Mouse (Mus musculus) liver, adult (tissue): ENCODE data around the gene Asf1a.
"Not testable (repeated sequence)": the region's sequence is repeated elsewhere in the genome, so short reads cannot be mapped to it uniquely, and the experiment has no call there.

ENCODE experiments used
- GATA4 ChIP-seq: IDR thresholded peaks from 2 replicates; pipeline ENCODE4 v1.6.1; 2014; ENCODE audit warnings: mild to moderate bottlenecking, low read length; ENCODE audit not compliant: insufficient replicate concordance

Gene Asf1a

DNA sequence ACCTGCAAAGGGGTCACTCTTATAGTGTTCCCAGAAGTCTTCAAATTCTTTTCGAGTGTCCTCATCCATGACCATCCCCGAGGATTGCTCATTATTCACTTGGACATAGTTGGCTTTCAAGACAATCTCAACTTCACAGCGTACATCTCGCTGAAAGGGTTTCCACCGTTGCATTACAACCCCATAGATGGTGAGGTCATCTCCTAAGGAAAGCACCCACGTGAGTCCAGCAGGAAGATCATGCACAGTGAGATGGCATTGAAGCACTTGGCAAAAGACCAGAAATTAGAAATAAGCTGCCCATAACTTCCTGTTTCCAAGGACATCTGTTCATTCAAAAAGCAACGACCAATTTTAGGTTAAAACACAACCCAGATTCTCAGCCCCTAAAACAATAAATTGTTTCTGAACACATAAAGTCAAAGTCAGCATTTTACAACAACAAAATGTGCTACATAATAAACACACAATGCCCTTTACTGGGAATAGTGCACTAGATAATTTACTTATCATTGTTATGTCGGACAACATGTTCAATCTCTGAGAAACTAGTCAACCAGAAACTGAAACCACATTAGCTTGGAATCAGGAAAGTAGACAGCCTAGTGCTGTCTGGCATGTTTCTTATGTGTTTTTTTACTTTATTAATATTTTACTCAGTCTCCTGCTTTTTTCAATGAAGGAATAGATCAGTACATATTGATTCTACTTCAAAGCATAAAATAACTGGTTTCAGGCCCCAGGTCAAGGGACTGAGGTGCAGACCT lies 19.5 kb downstream of the Asf1a start:
- no peak for TF ChIP-seq GATA4

DNA sequence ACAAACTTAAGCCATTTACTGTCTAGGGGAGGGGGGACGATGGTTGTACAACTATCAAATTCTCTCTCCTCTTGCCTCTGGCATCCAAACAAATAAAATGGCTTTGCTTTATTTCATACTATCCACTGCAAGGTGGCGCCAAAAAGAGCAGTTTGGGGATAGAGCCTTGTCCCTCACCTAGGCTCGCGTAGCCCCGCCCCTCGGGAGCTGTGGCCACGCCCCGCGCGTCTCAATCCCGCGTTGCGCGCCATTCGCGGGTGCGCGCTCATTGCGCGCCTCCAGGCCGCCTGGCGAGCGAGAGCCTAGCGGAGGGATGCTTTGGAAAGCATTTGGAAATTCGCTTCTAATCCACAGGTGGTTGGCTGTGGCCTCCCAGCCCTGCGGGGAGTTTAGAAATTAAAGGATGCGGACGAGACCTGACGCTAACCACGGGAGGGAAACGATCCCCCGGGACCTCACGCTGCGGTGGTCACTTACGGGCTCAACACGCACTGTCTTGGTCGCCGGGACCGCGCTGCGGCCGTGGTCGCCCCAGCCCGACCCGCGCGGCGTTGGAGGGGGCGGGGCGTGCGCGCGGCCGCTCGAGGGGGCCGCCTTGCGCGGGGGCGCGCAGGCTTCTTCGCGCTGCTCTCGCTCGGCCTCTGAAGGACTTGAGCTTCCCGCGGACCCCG lies 32.8 kb downstream of the Asf1a start:
- no peak for TF ChIP-seq GATA4

DNA sequence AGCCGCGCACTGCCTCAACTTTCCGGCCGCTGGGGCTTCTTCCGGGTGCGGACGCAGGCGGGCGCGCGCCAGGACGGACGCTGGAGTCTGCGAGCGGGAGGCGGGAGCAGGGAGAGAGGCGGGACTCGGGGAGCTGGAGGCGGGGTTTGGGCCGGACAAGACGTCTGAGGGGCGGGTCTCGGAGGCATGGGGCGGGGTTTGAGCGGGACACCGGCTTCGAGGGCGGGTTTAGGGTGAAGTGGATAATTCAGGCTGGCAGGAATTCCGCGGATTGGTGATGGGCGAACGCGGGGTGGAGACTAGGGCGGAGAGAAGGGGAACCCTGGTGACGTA lies 33.3 kb downstream of the Asf1a start:
- TF ChIP-seq GATA4 = no peak

DNA sequence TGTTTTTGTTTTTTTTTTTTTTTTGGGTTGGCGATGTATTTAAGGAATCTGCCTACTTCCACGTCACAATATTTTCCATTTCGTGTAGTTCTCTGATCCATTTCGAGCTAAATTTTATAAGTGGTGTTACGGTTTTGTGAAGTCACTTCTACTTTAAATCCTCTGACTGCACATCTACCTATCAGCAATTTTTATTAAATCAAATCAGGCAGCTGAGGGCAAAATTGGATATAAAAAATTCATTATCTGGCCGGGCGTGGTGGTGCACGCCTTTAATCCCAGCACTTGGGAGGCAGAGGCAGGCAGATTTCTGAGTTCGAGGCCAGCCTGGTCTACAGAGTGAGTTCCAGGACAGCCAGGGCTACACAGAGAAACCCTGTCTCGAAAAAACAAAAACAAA lies 33.8 kb downstream of the Asf1a start, which contains the start of gene Mcm9:
Gene Mcm9, minus strand, starts transcription at position 101 of the 400 bp plus-strand sequence.
- not testable (repeated sequence) for TF ChIP-seq GATA4

DNA sequence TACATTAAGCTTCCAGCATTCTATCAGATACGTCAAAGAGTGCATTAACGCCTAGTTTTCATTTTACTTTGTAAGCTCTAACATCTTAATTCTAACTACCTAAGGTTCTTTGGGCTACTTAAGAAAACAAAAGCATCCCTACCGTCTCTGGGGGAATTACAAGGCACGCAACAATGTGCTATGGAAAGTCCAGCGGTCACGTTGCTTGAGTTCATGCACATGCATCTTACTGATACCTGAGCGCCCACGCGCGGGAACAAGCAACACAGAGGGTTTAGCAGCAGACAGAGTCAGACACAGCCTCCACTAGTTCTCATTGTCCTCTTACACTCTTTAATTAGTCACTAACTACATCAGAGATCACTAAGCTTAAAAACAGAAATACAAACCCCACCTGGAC lies 37.6 kb downstream of the Asf1a start:
- TF ChIP-seq GATA4 = no peak

DNA sequence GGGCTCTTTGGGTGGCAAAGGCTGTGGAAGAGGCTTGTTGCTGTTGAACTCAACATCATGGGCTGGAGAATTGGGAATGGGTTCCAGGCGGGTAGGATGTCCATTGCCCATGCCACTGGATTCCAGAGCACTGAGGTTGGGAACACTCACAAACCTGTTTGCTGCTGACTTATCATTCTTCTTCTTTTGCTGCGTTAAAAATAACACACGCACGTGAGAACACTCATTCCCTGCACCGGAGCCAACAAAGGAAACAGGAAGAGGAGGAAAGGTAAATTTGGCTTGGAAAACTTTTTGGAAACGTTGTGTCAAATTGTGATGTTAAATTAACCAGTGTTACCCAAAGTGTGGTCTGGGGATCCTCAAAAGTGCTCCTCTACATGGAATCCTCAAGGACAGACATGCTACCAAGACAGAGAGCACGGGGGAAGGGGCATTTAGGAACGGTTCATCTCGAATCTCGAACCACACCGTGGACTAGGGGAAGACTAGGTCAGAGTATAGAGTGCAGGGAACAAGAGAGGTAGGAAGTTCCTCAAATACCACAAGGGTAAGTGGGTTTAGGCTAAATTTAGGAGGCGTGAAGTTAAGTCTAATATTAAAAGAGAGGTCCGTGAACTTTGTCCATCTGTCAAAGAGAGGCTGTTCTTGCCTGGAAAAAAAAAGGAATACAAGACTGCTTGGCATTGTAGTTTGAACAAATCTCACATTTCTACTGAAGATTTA lies 38.9 kb downstream of the Asf1a start:
- TF ChIP-seq GATA4 = no peak

DNA sequence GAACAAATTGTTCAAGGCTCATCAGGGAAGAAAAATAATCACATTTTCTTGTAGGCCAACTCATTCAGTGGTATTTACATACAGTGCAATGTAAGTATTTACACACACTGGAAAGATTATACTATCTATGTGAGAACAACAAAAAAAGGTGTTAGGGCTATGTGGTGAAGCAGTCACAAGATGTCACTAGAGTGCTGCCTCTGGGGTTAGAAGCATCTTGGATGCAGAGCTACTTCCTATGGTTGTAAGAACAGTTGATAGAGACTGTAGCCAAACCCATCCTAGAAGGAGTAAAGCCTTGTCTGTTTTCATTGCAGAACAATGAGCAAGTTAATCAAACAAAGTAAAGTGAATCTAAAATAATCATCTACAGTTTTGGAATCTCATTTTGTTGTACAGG lies 45.0 kb downstream of the Asf1a start:
- TF ChIP-seq GATA4 = no peak

DNA sequence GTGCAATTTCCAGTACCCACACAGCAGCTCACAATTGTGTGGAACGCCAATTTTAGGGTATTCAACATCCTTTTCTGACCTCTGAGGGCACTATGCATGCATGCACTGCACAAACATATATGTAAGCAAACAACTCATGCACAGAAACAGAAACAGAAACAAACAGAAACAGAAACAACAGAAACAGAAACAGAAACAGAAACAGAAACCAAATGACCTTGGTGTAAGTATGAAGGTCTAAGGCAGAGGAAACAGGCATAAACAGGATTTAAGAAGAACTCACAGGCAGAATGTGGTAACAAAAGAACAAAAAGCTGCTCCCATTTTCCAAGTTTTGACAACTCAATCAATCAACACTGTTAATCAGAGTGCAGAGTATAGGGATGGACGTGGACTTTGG lies 54.1 kb downstream of the Asf1a start:
- TF ChIP-seq GATA4 = no peak
